Mouse (Mus musculus) monocyte, adult 5-6 weeks (primary cell): Measurements from ENCODE around the gene Tgoln1. TPM values are rescaled to one million over a fixed set of nuclear protein-coding genes. Genes with fewer than 3 reads are reported as not detected.
A peak's percentile ranks its signal among the peaks of the same experiment; 100 is the strongest.

Source experiments
- ATAC-seq: fragments of 153-309, 156-312 bp; replicated peaks from 2 replicates; pipeline ENCODE4 v1.8.0; 2017; ENCODE audit warnings: mild to moderate bottlenecking; ENCODE audit not compliant: low TSS enrichment, insufficient number of reproducible peaks, severe bottlenecking, poor library complexity, low FRiP score
- total RNA-seq: library from RNA; stranded (forward); fragments of 200-1000, 200-491, 200-594 nt; gene quantifications from 3 replicates; pipeline ENCODE4 v1.2.3, GENCODE M21; 2017

The Tgoln1 gene
- total RNA-seq = 123 to 195 TPM (median 136 TPM) in 3 replicates

- ATAC-seq = peak; percentile 98
Measured at GRCm38 (mm10) chr6:72616643-72617288, at the start of gene Tgoln1. Tgoln1 (minus strand) TSS chr6:72617000.

- no peak for ATAC-seq
Measured at GRCm38 (mm10) chr6:72664290-72664689, 47.5 kb upstream of the Tgoln1 start.

GRCm38 (mm10) chr6:72663000-72663399 is 46.2 kb upstream of the Tgoln1 start:
- no peak for ATAC-seq

GRCm38 (mm10) chr6:72660391-72660720 is 43.6 kb upstream of the Tgoln1 start:
- no peak for ATAC-seq

GRCm38 (mm10) chr6:72659717-72660390 is 43.1 kb upstream of the Tgoln1 start:
- no peak for ATAC-seq

GRCm38 (mm10) chr6:72658006-72658405 is 41.2 kb upstream of the Tgoln1 start:
- ATAC-seq = no peak

- no peak for ATAC-seq
Measured at GRCm38 (mm10) chr6:72656053-72656442, 39.2 kb upstream of the Tgoln1 start.

- ATAC-seq = no peak
Measured at GRCm38 (mm10) chr6:72655309-72656052, 38.7 kb upstream of the Tgoln1 start.

- ATAC-seq = no peak
Measured at GRCm38 (mm10) chr6:72654355-72654754, 37.6 kb upstream of the Tgoln1 start.

GRCm38 (mm10) chr6:72653419-72653818 is 36.6 kb upstream of the Tgoln1 start:
- ATAC-seq = no peak

- ATAC-seq = no peak
Measured at GRCm38 (mm10) chr6:72650338-72650851, 33.6 kb upstream of the Tgoln1 start.

- ATAC-seq = no peak
Measured at GRCm38 (mm10) chr6:72648002-72648595, 31.3 kb upstream of the Tgoln1 start.

- peak; percentile 62 for ATAC-seq
Measured at GRCm38 (mm10) chr6:72647383-72647820, 30.6 kb upstream of the Tgoln1 start.

GRCm38 (mm10) chr6:72645364-72645763 is 28.6 kb upstream of the Tgoln1 start:
- no peak for ATAC-seq

- no peak for ATAC-seq
Measured at GRCm38 (mm10) chr6:72644576-72644975, 27.8 kb upstream of the Tgoln1 start.

- 0 out of 2 replicates have a peak, but pooled peaks have one; percentile 41 for ATAC-seq
Measured at GRCm38 (mm10) chr6:72641218-72641954, 24.6 kb upstream of the Tgoln1 start.

GRCm38 (mm10) chr6:72636940-72637339 is 20.1 kb upstream of the Tgoln1 start:
- ATAC-seq = no peak

- ATAC-seq = peak; percentile 65
Measured at GRCm38 (mm10) chr6:72635760-72636431, 19.1 kb upstream of the Tgoln1 start.
